Mouse (Mus musculus) effector memory CD4-positive, alpha-beta T cell, adult 5 months (primary cell): ENCODE results near the gene Trpc5. TPM values are rescaled to one million over a fixed set of nuclear protein-coding genes. Genes with fewer than 3 reads are reported as not detected.

Experiments
- polyA plus RNA-seq: library from polyadenylated mRNA; unstranded; fragments of 100-300 nt; shearing (Covaris generic); gene quantifications from one replicate; pipeline ENCODE4 v1.2.1, GENCODE M21; 2017

The Trpc5 gene
- not detected for polyA plus RNA-seq

GRCm38 (mm10) chrX:144688142-144688206, at the start of gene Trpc5:
Trpc5 (minus strand) TSS chrX:144688180.

GRCm38 (mm10) chrX:144688207-144689118, 483 bp upstream of the Trpc5 start, which contains the start of gene Rtl4:
Rtl4 (plus strand) TSS chrX:144688907.

GRCm38 (mm10) chrX:144456281-144456680, 231.7 kb downstream of the Trpc5 start, which contains the start of gene Trpc5os:
Trpc5os (plus strand) TSS chrX:144456581.

Other genes starting within 250 kb of the Trpc5 start
- not detected for gene Trpc5os, start 231.6 kb downstream of the Trpc5 start, polyA plus RNA-seq
- gene Rtl4, start 727 bp upstream of the Trpc5 start, polyA plus RNA-seq = not detected